Mouse (Mus musculus): ENCODE measurements at regions not wholly inside any gene's neighbourhood (a gene's known extent, or its start where the extent isn't known, plus 50 kb on each side); places are given as distances from the start of the nearest gene placed in this dataset.

DNA sequence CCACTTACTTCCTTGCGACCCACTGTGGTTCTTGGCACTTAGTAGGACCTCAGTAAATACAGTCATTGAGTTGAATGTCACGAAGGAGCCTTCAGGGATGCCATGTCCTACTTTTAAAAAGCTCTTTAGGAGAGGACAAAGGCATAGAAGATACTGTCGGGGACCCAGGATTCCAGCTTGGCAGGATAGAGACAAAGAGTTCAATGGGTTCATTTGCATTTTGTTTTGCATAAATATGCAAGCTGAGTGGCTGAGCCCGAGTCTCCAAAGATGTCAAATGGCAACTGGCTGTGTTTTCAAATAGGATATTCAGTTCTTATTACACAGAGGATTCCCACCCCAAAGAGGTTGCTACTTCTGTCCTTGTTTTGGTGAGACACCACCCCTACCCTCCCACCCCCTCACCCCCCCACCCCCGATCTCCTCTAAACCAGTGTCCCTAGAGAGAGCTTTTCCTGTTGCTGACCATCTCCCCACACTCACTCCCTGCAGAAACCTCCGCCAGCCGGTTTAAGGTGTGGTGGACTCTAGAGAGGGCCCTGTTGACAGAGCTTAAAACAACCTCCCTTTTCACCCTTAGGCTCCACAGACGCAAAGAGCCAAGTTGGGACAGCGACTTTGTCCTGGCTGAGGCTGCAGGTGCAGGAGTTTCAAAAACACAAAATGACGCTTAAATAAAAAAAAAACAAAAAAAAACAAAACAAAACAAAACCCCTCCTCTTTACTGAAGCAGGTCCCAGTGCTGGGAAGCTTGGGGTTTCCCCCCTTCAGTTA is 57.9 kb downstream of the Sox9 start:
- 28% methylated on average over 10 of the region's 10 CpGs for WGBS
- no peak overlapping the region for H3K4me3 ChIP-seq (replicated peaks; ENCODE audit: extremely low read depth, low read depth, low read length)
- DNase-seq, result no peak
- H3K4me1 ChIP-seq (ENCODE audit: control insufficient read depth, insufficient read depth, low read length), result peaks cover 2% of the 10 kb centered on the region; the same call in 1 of the 2 replicates
- no peak for TF ChIP-seq CTCF (IDR thresholded peaks at IDR 0.05; ENCODE audit: insufficient read depth, low read length)
- TF ChIP-seq POLR2A (IDR thresholded peaks at IDR 0.05; ENCODE audit: borderline replicate concordance, extremely low read depth, low read depth, low read length), result no peak

- DNase-seq, result no peak
- H3K4me1 ChIP-seq (ENCODE audit: control insufficient read depth, insufficient read depth, low read length), result no peaks in the 10 kb centered on the region
- H3K4me3 ChIP-seq (replicated peaks; ENCODE audit: extremely low read depth, low read depth, low read length), result no peak overlapping the region
- 16% methylated on average over 10 of the region's 10 CpGs for WGBS
- no peak for TF ChIP-seq POLR2A (IDR thresholded peaks at IDR 0.05; ENCODE audit: borderline replicate concordance, extremely low read depth, low read depth, low read length)
- no peak for TF ChIP-seq CTCF (IDR thresholded peaks at IDR 0.05; ENCODE audit: insufficient read depth, low read length)
Measured at GRCm38 (mm10) chr11:112840495-112840828, 58.4 kb downstream of the Sox9 start.

DNA sequence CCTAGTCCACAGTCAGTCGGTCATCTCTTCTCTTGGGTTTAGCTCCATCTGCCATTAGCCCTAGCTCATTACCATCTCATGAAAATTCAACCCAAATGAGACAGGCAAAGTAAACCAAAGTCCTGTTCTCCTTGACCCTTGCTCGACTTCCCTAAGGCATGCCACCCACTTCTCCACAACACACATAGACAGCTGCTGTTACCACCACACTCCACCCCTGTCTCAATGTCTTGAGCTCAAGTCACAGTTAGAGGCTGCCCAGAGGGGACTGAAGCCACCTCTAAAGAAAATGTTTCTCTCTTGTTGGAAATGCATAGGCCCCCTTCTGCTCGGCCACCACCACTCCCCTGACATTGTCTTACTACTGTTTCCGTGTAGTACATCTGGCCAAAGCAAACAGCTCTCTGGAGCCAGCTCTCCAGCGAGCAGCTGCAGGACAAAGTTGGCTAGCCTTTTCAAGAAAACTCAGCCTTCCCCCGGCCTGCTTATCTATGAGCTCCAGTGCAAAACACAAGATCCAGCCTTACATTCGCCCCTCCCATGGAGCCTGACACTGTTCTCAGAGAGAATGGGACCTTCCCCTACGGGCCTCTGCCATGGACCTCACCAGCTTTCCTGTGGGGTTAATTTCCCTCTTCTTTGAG is 62.4 kb downstream of the Sox9 start:
- H3K4me3 ChIP-seq (replicated peaks; ENCODE audit: extremely low read depth, low read depth, low read length), result no peak overlapping the region
- no peak for TF ChIP-seq POLR2A (IDR thresholded peaks at IDR 0.05; ENCODE audit: borderline replicate concordance, extremely low read depth, low read depth, low read length)
- TF ChIP-seq CTCF (IDR thresholded peaks at IDR 0.05; ENCODE audit: insufficient read depth, low read length), result no peak
- H3K4me1 ChIP-seq (ENCODE audit: control insufficient read depth, insufficient read depth, low read length), result no peaks in the 10 kb centered on the region
- DNase-seq, result no peak
- 55% methylated on average over 8 of the region's 8 CpGs for WGBS

DNA sequence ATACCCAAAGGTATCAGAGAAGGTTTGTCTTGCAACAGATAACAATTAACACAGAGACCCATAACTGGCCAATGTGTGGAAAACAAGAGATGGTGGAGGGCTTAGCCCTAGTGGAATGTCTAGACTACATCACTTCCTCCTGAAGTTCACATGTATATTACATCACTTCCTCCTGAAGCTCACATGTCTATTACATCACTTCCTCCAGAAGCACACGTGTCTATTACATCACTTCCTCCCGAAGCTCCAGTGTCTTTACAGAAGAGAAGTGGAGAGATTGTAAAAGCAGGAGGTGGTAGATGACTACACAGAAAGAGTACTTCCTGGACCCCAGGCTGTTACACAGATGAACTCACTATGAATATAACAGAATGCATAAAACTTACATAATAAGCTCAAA is 65.1 kb downstream of the Sox9 start:
- H3K4me3 ChIP-seq (replicated peaks; ENCODE audit: extremely low read depth, low read depth, low read length), result no peak overlapping the region
- H3K4me1 ChIP-seq (ENCODE audit: control insufficient read depth, insufficient read depth, low read length), result no peaks in the 10 kb centered on the region
- whole genome bisulfite sequencing, result 82% methylated on average over 2 of the region's 2 CpGs
- DNase-seq, result no peak
- no peak for TF ChIP-seq POLR2A (IDR thresholded peaks at IDR 0.05; ENCODE audit: borderline replicate concordance, extremely low read depth, low read depth, low read length)
- no peak for TF ChIP-seq CTCF (IDR thresholded peaks at IDR 0.05; ENCODE audit: insufficient read depth, low read length)

DNA sequence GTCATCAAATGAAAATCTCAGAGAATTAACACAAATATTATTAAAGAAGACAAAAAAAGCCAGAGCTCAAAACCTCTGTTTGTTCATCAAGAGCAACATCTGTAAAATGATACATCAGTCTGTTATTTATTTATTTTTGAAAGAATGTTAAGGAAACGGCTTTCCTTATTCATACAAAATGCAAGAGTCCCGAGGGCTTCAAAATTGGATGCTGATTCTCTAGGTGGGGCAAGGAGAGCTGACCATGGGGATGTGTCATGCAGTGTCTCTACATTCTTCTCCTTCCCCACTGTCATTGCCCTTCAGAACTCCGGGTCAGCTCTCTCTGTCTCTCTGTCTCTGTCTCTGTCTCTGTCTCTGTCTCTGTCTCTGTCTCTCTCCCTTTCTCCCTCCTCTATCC is 65.8 kb downstream of the Sox9 start:
- Histone ChIP-seq H3K4me3 (replicated peaks; ENCODE audit: extremely low read depth, low read depth, low read length) (no peak overlapping the region), H3K4me1 (ENCODE audit: control insufficient read depth, insufficient read depth, low read length) (no peaks in the 10 kb centered on the region)
- TF ChIP-seq CTCF (IDR thresholded peaks at IDR 0.05; ENCODE audit: insufficient read depth, low read length) (no peak), POLR2A (IDR thresholded peaks at IDR 0.05; ENCODE audit: borderline replicate concordance, extremely low read depth, low read depth, low read length) (no peak)
- DNase-seq, result no peak
- WGBS, result 76% methylated on average over 3 of the region's 3 CpGs

GRCm38 (mm10) chr11:112849974-112850373 is 68.0 kb downstream of the Sox9 start:
- WGBS, result 78% methylated on average over 5 of the region's 5 CpGs

GRCm38 (mm10) chr11:112850532-112851272 is 68.7 kb downstream of the Sox9 start:
- 73% methylated on average over 13 of the region's 13 CpGs for WGBS
- TF ChIP-seq POLR2A (IDR thresholded peaks at IDR 0.05; ENCODE audit: borderline replicate concordance, extremely low read depth, low read depth, low read length) (no peak), CTCF (IDR thresholded peaks at IDR 0.05; ENCODE audit: insufficient read depth, low read length) (no peak)
- Histone ChIP-seq H3K4me1 (ENCODE audit: control insufficient read depth, insufficient read depth, low read length) (no peaks in the 10 kb centered on the region), H3K4me3 (replicated peaks; ENCODE audit: extremely low read depth, low read depth, low read length) (no peak overlapping the region)
- no peak for DNase-seq

More at GRCm38 (mm10) chr11:112849974-112850373, 68.0 kb downstream of the Sox9 start:
- no peak overlapping the region for H3K4me3 ChIP-seq (replicated peaks; ENCODE audit: extremely low read depth, low read depth, low read length)
- DNase-seq, result no peak
- H3K4me1 ChIP-seq (ENCODE audit: control insufficient read depth, insufficient read depth, low read length), result no peaks in the 10 kb centered on the region
- no peak for TF ChIP-seq POLR2A (IDR thresholded peaks at IDR 0.05; ENCODE audit: borderline replicate concordance, extremely low read depth, low read depth, low read length)
- no peak for TF ChIP-seq CTCF (IDR thresholded peaks at IDR 0.05; ENCODE audit: insufficient read depth, low read length)

DNA sequence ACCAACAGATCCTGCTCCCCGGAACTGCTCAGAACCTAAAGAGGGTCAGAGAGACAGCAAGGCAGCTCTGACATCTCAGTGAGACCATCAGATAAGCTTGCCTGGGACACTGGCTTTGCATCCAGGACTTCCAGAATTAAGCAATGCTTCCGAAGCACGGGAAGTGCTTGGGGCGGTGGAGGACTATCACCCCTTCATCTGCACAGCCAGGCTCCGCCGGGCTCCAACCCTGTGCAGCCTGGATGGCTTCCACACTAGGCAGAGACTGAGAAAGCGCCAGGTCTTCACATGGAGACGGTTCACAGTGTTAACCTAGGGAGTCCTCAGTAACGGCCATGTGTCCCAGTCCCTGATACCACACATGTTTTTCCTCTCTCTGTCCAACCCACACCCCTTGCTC is 69.3 kb downstream of the Sox9 start:
- TF ChIP-seq POLR2A (IDR thresholded peaks at IDR 0.05; ENCODE audit: borderline replicate concordance, extremely low read depth, low read depth, low read length) (no peak), CTCF (IDR thresholded peaks at IDR 0.05; ENCODE audit: insufficient read depth, low read length) (no peak)
- Histone ChIP-seq H3K4me3 (replicated peaks; ENCODE audit: extremely low read depth, low read depth, low read length) (no peak overlapping the region), H3K4me1 (ENCODE audit: control insufficient read depth, insufficient read depth, low read length) (no peaks in the 10 kb centered on the region)
- no peak for DNase-seq
- 84% methylated on average over 9 of the region's 9 CpGs for WGBS

DNA sequence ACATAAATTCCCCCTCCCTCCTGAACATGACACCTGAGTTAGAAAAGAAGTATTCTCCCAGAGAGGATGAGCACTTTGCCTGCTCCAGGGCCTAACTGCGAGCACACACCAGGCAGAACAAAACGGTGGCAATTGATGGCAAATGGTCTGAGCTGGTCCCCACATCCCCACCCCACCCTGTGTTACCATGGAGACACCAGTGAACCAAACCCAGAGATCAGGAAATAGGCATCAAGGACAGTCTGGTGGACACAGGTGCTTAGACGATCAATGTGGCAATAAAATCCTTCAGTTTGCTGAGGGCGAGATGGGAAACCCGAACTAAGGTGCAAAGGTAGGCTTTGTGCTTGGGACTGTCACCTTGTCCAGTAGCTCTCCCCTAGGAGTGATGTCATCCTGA is 74.0 kb downstream of the Sox9 start:
- WGBS, result 88% methylated on average over 5 of the region's 5 CpGs
- no peak overlapping the region for H3K4me3 ChIP-seq (replicated peaks; ENCODE audit: extremely low read depth, low read depth, low read length)
- TF ChIP-seq CTCF (IDR thresholded peaks at IDR 0.05; ENCODE audit: insufficient read depth, low read length) (no peak), POLR2A (IDR thresholded peaks at IDR 0.05; ENCODE audit: borderline replicate concordance, extremely low read depth, low read depth, low read length) (no peak)

More for the DNA sequence above, 74.0 kb downstream of the Sox9 start:
- no peaks in the 10 kb centered on the region for H3K4me1 ChIP-seq (ENCODE audit: control insufficient read depth, insufficient read depth, low read length)
- no peak for DNase-seq
